Mouse (Mus musculus) B cell, adult 2 months (primary cell): ENCODE results near the gene Satl1.

Experiments
- DNase-seq, 2 experiments: peaks; one replicate each; pipeline ENCODE4 v3.0.0; 2022

Gene Satl1

DNA sequence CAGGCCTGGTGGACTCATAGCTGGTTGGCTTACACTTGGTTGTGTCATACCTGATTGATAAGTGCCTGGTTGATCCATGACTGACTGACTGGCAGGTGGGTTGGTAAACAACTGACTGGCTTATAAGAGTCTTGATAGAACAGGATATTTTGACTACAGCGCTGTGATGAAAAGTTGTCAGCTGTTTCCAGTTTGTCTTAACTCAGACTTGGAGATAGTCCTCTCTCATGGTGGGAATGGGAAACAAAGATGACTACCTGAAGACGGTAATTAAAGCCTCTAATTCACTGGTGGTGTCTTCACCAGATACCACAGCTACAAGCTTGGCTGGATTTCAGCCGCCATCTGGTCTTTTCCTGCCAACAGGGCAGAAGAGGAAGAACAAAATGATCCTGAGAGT, at the start of gene Satl1:
TSS of gene Satl1 (minus strand) at position 101 of the 400 bp plus-strand sequence.
- DNase-seq, result no peak

- DNase-seq, result no peak
Measured at GRCm38 (mm10) chrX:112438064-112438463, 31.5 kb upstream of the Satl1 start.

DNA sequence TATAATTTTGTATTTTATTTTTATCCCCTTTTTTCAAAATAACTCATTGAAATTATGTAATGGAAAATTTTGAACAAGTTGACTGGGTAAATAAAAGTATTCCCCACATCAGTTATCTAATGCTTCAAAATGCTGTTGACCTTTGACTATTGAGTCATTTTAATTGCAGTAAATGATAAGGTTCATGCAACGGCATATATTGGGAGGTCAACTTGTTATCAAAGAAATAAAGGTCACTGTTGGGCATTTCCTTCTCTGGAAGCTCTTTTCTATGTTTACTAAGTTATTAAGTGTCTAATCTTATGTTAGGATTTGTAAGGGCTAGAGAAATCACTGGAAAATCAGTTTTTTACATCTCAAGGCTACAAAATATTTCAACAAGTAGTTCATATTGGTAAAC, 31.0 kb upstream of the Satl1 start:
- no peak for DNase-seq

- DNase-seq, result peak; percentile 11 to 26
Measured at GRCm38 (mm10) chrX:112422998-112423397, 16.4 kb upstream of the Satl1 start.

DNA sequence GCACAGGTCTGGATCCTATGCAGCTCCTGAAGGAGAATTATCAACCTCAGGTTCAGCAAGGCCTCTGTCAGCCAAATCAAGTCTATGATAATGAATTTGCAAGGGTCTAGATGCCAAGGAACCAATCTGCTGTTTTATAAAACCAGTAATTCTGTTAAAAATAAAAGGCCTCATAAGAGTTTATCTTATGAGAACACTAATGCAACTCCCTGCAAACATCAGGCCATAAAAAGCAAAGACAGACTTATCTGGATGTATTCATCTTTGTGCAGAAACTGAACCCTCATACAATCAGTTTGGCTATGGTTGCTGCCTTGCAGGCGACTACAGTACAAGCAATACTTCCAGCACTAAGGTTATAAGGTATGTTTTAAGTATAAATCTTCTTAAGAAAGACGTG, 5.7 kb upstream of the Satl1 start:
- DNase-seq, result no peak

GRCm38 (mm10) chrX:112370577-112371410, 35.8 kb downstream of the Satl1 start:
- peak; percentile 63 to 71 for DNase-seq

DNA sequence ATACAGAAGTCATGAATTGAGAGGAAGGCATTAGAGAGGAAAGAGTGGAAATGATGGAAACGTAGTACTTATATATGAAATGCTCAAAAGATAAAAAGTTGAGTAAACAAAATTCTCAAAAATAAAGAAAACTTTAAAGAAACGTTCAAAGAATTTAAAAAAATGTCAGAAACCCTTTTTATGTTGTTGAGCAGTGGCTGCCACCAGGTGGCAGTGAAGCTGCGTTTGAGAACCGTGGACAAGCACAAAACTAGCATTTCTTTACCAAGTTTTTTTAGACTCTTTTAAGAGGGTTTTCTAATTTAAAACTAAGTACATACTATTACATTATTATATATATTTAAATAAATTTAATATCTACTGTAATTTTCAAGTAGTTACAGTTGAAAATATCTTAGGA, 38.2 kb downstream of the Satl1 start:
- no peak for DNase-seq

- DNase-seq, result peak in 1 of 2 experiments; percentile 7
Measured at GRCm38 (mm10) chrX:112348395-112348791, 58.2 kb downstream of the Satl1 start.

DNA sequence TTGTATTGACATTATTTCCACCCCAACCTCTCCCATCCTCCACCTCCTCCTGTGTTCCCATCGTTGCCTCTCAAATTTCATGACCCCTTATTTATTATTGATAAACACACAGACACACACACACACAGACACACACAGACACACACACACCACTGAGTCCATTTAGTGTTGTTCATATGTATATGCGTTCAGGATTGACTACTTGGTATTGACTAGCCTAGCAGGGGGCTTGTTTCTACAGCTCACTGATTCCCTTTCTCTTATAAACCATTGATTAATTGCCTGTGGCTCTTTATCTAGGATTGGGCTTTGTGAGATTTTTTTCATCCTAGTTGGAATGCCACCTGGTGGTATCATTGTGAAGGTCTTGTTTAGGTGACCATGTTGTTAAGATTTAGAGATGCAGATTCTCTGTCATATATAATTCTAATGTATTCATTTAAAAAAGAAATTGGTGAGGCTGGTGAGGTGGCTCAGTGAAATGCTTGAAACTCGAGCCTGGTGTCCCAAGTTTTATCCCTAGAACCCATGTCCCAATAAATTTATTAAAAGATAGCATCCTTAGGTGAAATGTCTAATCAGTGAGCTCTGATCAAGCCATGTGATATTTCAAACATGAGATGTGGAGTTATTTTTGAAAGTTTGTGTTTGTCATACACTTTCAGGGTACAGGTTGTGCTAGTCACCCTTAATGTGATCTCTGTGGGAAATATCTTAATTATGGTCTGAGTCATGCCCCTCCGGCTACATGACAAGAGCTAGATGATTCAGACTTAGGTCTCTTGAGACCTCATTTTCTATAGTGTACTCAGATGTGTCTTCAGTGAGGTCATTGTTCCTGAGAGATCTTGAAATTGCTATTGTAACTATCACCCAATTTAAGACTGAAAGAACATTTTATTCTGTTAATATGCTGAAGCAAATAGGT, 58.8 kb downstream of the Satl1 start:
- DNase-seq, result no peak

GRCm38 (mm10) chrX:112339486-112339885, 67.1 kb downstream of the Satl1 start:
- DNase-seq, result no peak
